In genomic region chr13:69862276-69862675, GRCm38 (mm10) we compare ENCODE assay signal across 19 mouse cellular contexts.
"Had no signal": no experiment of that assay in that cellular context is flagged by ENCODE, and none has a peak within 500 bp of the region (broad histone marks: within the 10 kb centered on the region; RNA-seq: fewer than 3 reads in every experiment).

No protein-coding gene starts in this region.

- H3K27me3 ChIP-seq: midbrain, embryonic 12.5 days; neural tube, embryonic 13.5 days; neural tube, embryonic 15.5 days had no signal

- H3K4me1 ChIP-seq: midbrain, embryonic 10.5 days; midbrain, embryonic 12.5 days; neural tube, embryonic 13.5 days had no signal

- H3K36me3 ChIP-seq: midbrain, embryonic 10.5 days; midbrain, embryonic 12.5 days; neural tube, embryonic 13.5 days; neural tube, embryonic 15.5 days had no signal

- DNase-seq: lung, adult 18-20 months; lung, embryonic 14.5 days; lung, postnatal 10 days; lung, postnatal 4 days; midbrain, embryonic 14.5 days; retina, postnatal 1 day; right cerebral cortex, adult 18-20 months; right cerebral cortex, postnatal 25 days; right cerebral cortex, postnatal 4 days; spleen, adult 18-20 months; thymus, adult 18-20 months; thymus, postnatal 14 days; thymus, postnatal 36 days had no signal

- H3K4me2 ChIP-seq: lung, embryonic 14.5 days; midbrain, embryonic 12.5 days; neural tube, embryonic 13.5 days; neural tube, embryonic 15.5 days had no signal

- ATAC-seq: midbrain, embryonic 16.5 days had no signal

- H3K4me3 ChIP-seq: midbrain, embryonic 10.5 days; midbrain, embryonic 12.5 days; myocyte; neural tube, embryonic 13.5 days; neural tube, embryonic 15.5 days had no signal

- H3K27ac ChIP-seq: midbrain, embryonic 10.5 days; midbrain, embryonic 12.5 days; neural tube, embryonic 13.5 days; neural tube, embryonic 15.5 days had no signal

- H3K9ac ChIP-seq: lung, embryonic 14.5 days; midbrain, embryonic 12.5 days; neural tube, embryonic 13.5 days; neural tube, embryonic 15.5 days had no signal

- H3K9me3 ChIP-seq: midbrain, embryonic 10.5 days; midbrain, embryonic 12.5 days; neural tube, embryonic 13.5 days; neural tube, embryonic 15.5 days had no signal
